Mouse (Mus musculus): Measurements from ENCODE around the gene Cyfip2.

The Cyfip2 gene

GRCm38 (mm10) chr11:46312523-46313035, at the start of gene Cyfip2:
TSS of gene Cyfip2 (minus strand) at chr11:46312859.
- 8% methylated on average over 14 of the region's 14 CpGs for WGBS

DNA sequence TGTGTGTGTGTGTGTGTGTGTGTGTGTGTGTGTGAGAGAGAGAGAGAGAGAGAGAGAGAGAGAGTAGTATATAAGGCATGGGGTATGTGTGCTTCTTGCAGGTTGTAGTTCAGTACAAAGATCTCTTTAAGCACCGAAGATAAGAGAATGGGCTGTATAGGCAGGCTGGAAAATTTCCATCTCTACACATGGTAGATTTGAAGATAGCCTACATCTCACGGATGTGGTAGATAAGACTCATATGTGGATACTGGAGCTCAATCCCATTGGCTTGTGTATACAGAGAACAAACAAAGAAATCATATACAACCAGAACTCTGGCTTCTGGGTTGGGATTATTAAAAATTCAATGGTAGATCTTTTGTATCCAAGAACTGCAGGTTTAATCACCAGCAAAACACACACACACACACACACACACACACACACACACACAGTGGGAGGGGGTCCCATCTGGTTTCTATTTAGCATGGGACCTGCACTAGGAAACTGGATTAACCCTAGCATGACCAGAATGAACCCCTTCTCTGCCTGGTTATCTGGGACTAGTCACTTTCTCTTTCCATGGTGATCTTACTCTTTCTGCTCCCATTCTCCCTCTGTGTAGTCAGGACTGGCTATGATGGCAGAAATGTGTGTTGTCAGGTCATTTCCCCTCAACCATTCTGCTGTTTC, 48.5 kb upstream of the Cyfip2 start:
- WGBS: 93% methylated on average over 2 of the region's 2 CpGs

DNA sequence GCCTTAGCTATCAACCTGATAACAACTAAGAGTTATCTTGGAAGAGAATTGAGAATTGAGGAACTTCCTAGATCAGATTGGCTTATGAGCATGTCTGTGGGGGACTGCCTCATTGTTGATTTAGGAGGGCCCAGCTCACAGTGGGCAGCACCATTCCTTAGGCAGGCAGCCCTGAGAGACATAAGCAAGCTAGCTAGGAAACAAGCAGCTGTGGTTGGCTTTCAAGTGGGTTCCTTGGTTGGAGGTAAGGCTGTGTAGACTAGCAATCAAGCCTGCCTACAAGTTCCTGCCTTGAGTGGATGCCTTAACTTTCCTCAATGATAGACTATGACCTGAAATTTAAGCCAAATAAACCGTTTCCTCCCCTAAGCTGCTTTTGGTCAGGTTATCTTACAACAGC, 45.7 kb upstream of the Cyfip2 start:
- WGBS: 85% methylated on average over 1 of the region's 1 CpGs

DNA sequence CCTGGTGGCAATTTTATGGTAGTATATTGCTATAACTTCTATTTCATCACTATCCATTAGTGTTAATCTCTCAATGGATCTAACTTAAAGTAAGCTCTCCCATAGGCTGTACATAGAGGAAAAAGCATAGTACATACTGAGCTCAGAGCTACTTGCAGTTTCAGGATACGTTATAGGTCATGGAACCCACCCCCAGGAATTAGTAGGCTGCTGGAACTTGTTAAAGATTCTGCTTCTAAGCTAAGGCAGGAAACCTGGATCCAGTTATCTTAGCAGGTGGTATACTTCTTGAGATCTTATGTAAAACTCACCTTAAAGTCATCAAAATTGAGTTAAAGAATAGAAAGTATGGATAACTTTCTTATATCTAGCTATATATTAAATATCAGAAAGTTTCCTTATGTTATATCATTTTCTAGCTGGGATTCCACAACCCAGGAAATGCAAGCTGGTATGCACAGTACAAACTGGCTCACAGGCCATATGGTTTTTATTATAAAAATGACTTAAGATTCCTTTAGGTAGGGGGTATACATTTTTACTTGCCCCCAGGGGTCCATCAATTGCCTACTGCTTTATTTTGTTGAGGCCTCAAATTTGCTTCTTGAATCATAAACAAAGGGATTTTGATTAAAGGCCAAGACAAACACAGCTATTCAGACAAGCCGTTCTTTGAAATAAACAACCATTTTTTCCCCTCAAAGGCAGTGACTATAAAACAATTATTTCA, 37.2 kb upstream of the Cyfip2 start:
- 53% methylated on average over 2 of the region's 2 CpGs for WGBS

- 88% methylated on average over 3 of the region's 3 CpGs for WGBS
Observed at GRCm38 (mm10) chr11:46348416-46348815, 35.8 kb upstream of the Cyfip2 start.

GRCm38 (mm10) chr11:46347756-46348155, 35.1 kb upstream of the Cyfip2 start:
- 75% methylated on average over 5 of the region's 5 CpGs for WGBS

GRCm38 (mm10) chr11:46343886-46344546, 31.4 kb upstream of the Cyfip2 start:
- 76% methylated on average over 5 of the region's 5 CpGs for WGBS

DNA sequence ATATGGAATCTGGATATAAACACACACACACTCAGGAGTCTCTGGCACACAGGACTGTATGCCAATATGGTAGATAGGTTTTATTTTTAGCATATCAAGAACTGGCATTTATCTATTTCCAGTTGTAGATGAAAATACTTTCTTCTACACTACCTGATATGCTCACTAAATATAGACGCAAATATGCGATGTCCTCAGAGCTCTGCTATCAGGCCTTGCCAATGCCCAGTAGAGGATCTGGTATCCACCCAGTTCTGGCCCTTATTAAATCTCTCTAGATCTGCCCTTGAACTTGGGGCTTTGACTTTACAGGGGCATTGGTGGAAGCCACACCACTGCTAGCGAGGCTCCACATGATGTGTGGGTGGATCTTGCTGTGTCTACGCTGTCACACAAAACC, 29.3 kb upstream of the Cyfip2 start:
- WGBS: 88% methylated on average over 4 of the region's 4 CpGs

DNA sequence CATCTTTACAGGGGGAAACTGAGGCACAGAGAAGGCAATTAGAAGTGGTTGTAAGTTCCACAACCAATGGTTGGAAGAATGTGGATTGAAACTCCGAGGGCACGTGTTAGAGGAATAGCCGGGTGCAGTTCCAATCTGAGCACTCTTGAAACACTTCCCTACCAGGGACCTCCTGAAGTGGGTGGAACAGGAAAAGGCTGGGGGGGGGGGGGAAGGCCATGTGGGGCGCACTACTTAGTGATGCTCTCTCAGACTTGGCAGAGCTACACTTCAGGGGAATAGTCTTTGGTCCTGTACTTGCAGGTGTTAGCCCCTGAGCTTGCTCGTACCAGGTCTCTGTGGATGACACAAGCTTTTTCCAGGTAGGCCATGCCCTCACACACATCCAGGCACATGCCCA, 23.4 kb upstream of the Cyfip2 start:
- 86% methylated on average over 5 of the region's 5 CpGs for WGBS

GRCm38 (mm10) chr11:46332217-46332616, 19.6 kb upstream of the Cyfip2 start:
- 66% methylated on average over 8 of the region's 8 CpGs for WGBS

DNA sequence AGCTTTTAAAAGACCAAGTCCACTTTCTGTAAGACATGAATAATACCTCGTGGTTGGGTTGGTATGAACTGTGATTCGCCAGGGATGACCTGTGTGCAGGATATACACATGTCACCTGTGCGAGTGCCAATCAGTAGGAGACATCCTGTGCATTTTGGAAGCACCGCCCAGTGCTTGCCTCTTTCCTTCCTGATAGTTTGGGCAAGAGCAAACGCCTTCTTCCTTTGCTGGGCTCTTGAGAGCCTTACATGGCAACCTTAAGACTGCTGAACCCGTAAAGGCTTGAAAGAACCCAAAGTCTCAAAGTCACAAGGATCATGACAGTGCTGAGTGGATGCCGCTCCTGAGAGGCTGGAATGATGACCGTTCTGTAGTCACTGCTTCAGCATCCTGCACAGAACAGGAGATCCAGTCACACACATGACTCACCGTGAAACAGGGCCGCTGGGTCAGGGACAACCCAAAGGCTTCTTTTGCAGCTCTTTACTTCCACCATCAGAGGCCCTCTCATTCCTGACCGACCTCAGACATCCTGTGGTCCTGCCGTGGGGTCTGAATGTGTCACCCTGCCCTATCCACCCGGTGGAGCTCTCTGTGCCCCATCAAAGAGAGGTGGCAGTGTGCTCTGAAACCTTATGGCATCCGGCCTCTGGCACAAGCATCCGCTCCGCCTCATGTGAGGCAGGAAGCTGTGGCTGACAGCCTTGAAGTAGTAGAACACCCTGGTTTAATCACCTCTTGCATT, 13.8 kb upstream of the Cyfip2 start:
- WGBS: 84% methylated on average over 16 of the region's 16 CpGs

DNA sequence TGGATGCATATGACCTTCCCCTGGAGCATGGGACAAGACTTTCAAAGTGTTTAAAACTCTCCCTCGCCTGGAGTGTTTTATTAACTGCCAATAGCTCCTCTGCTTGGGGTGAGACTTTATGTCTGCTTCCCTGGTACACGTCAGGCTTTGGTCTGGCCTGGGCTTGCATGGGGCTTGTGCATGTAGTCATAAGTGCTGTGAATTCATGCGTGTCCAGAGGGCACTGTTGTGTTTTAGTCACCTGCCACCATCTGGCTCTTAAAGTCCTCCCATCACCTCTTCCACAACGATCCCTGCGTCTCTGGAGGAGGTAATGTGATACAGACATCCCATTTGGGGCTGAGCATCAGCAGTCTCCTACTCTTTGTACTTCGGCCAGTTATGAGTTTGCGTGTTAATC, 8.9 kb upstream of the Cyfip2 start:
- 81% methylated on average over 7 of the region's 7 CpGs for WGBS

- 32% methylated on average over 7 of the region's 7 CpGs for WGBS
Observed at GRCm38 (mm10) chr11:46314534-46314933, 1.9 kb upstream of the Cyfip2 start.

GRCm38 (mm10) chr11:46313851-46314250, 1.2 kb upstream of the Cyfip2 start:
- 38% methylated on average over 6 of the region's 6 CpGs for WGBS

DNA sequence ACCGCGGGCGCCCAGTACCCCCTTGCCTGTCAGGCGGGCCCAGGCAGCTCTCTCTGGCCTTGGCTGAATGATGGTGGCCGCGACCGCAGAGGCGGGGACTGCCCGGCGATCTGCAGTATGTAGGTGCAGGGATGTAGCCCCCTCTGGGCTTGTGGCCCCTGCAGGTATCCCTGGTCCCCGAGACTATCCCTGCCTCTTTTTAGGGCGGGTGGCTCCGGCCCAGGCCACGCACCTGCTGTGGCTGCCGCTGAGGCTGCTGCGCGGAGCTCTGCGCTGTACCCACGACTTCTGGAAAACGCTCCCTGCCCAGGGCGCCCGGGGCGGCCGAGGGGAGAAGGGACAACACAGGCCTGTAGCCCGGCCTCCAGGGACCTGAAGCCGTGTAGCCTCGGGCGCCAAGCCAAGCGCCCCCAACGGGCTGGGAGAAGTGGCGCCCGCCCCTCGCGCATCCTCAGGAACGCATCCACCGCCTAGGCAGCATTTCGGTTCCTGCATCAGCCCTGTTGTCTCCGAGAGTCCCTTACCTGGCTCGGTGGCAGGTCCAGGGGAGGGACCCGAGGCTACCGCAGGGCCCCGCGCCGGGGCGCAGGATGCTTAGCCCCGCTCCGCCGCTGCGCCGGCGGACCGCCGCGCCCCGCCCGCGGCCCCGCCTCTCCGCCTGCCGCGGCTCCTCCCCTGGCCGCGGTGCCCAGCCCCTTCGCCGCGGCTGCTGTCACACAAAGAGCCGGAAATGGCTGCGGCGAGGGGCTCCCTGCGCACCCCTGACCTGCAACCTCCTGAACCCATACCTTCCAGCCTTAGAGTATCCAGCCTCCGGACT, 746 bp downstream of the Cyfip2 start:
- under 1% methylated on average over 64 of the region's 71 CpGs for WGBS

DNA sequence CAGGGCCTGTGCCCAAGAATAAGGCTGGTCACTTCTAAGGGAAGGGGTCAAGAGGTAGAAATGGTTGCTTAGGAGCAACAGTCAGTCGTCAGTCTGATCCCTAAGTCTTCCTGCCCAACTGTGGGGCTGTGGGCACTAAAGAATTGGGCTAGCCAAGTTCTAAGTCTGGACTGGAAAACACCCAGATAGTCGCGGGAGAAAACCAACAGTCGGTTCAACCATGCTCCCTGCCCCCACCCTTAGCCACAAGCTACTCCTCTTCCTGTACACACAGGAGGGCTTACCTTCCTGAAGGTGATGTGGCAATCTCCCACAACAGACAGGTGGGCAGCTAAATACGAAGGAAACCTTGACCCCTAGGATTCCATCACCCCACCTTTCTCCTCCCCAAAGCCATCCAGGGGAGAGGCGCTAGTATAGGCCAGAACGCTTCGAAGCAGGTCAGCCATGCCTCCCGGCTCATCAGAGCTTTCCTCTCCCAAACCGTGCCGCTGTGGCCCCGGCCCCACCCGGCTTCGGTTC, 1.4 kb downstream of the Cyfip2 start:
- WGBS: 6% methylated on average over 14 of the region's 14 CpGs

- 38% methylated on average over 5 of the region's 5 CpGs for WGBS
Observed at GRCm38 (mm10) chr11:46310647-46311063, 2.0 kb downstream of the Cyfip2 start.

GRCm38 (mm10) chr11:46309808-46310555, 2.7 kb downstream of the Cyfip2 start:
- WGBS: 27% methylated on average over 10 of the region's 10 CpGs

- whole genome bisulfite sequencing: 30% methylated on average over 20 of the region's 20 CpGs
Observed at GRCm38 (mm10) chr11:46309111-46309741, 3.4 kb downstream of the Cyfip2 start.
